Mouse (Mus musculus) cerebellum, adult 2 months (tissue): ENCODE measurements around the gene Cltrn. TPM values are rescaled to one million over a fixed set of nuclear protein-coding genes. Genes with fewer than 3 reads are reported as not detected.

ENCODE experiments used
- DNase-seq, 2 experiments: peaks; one replicate each; pipeline ENCODE4 v3.0.0; 2021
- H3K27ac ChIP-seq: fragments of 200-500 bp; 2 replicates; pipeline ENCODE4 v1.5.1; 2012; ENCODE audit warnings: low read length, control low read depth, inconsistent platforms; ENCODE audit not compliant: insufficient read depth
- H3K27me3 ChIP-seq: fragments of 200-500 bp; 2 replicates; pipeline ENCODE4 v1.6.1; 2012; ENCODE audit warnings: inconsistent platforms, mild to moderate bottlenecking, low read length, moderate library complexity; ENCODE audit not compliant: control insufficient read depth, insufficient read depth
- H3K4me1 ChIP-seq: fragments of 200-500 bp; 2 replicates; pipeline ENCODE4 v1.6.1; 2011; ENCODE audit warnings: low read length; ENCODE audit not compliant: control insufficient read depth, insufficient read depth
- H3K4me3 ChIP-seq: fragments of 200-500 bp; replicated peaks from 2 replicates; pipeline ENCODE3; 2011; ENCODE audit warnings: mild to moderate bottlenecking, low read depth, low read length, control low read depth; ENCODE audit not compliant: insufficient read depth
- CTCF ChIP-seq: fragments of 200-500 bp; IDR thresholded peaks from 2 replicates; pipeline ENCODE4 v1.5.1; 2011; ENCODE audit warnings: low read depth, mild to moderate bottlenecking, control low read depth, low read length, moderate library complexity, borderline replicate concordance; ENCODE audit not compliant: insufficient read depth
- POLR2A ChIP-seq: fragments of 200-500 bp; IDR thresholded peaks from 2 replicates; pipeline ENCODE4 v1.6.1; 2011; ENCODE audit warnings: low read length, control low read depth, borderline replicate concordance; ENCODE audit not compliant: insufficient read depth
- WGBS: fragments of 180-500 bp; shearing (Covaris S2); methylation state at CpG from one replicate; pipeline ENCODE4 v1.1.7; 2018; 5-methylcytosine and 5-hydroxymethylcytosine counted together
- polyA plus RNA-seq: library from polyadenylated mRNA; depleted of rRNA; stranded (reverse); fragments of >200 nt; gene quantifications from 2 replicates; pipeline ENCODE4 v1.2.3, GENCODE M21; 2012; rRNA removed

Gene Cltrn
- 0.22 and 0.23 TPM in 2 replicates for polyA plus RNA-seq

DNA sequence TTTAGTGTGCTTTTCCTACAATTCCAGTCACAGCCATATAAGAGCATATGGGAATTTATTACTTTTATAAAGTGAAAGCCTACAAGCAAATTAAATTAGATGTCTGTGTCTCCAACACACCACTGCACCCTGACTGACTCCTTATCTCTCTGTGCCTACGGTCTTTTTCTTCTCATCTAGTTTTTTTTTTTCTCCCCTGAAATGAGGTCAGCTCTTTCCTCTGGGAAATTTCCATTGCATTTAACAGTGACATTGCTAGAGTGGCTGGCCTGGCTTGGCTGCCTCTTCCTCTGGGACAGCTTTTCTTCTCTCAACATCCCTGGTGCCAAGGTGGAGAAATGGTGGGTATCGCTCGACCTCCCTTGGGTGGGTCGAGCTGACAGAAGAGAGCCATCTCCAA lies at the start of gene Cltrn:
Cltrn (plus strand) TSS at position 249 of the 400 bp plus-strand sequence.
- no peaks in the 10 kb centered on the region for H3K27me3 ChIP-seq
- H3K4me1 ChIP-seq, result no peaks in the 10 kb centered on the region; the same call in 1 of the 2 replicates
- no peak within 1 kb of the TSS for H3K4me3 ChIP-seq
- 49% methylated on average over 4 of the region's 4 CpGs for WGBS
- peak; percentile 25 to 40 for DNase-seq
- TF ChIP-seq POLR2A, result no peak
- no peak for TF ChIP-seq CTCF
- H3K27ac ChIP-seq, result peak within 1 kb of the TSS; percentile 61; the same call in 1 of the 2 replicates

DNA sequence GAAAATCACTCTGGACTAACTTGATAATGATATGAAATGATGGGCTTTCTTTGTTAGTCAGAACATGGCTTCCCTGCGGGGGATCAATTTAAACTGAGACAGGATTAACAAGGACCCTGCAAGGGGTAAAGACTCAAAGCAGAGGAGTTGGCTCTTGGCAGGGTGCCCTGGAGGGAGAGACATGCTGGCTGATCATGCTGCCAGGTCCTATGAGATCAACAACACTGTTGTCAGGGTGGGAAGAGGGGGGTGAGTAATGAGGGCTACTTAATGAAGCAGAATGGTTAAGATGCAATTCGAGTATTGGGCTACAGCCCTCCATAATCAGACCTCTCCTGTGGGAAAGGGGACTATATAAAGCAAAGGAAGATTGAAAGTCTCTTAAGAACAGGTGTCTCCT lies 49.7 kb upstream of the Cltrn start:
- Histone ChIP-seq H3K4me3 (no peak overlapping the region), H3K4me1 (no peaks in the 10 kb centered on the region), H3K27ac (no peak overlapping the region), H3K27me3 (no peaks in the 10 kb centered on the region)
- 12% methylated on average over 2 of the region's 2 CpGs for WGBS
- DNase-seq, result no peak
- no peak for TF ChIP-seq CTCF
- no peak for TF ChIP-seq POLR2A

DNA sequence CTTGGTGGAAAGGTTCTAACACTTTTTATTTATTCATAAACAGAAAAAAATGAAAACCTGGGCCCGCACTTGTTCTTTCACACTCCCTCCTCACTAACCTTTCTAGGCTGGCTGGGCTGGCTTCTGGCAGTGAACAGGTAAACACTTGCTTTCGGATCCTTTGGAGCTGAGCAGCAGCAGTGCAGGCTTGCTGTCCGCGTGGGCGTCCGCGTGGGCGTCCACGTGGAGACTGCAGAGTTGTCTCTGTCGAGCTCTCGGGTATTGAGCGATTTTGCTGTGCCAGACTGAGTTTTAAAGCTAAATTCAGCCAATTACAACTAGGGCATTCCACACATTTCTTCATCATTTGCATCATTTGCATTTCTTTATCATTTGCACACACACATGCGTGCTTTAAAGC lies 46.6 kb upstream of the Cltrn start:
- Histone ChIP-seq H3K4me3 (no peak overlapping the region), H3K27me3 (no peaks in the 10 kb centered on the region), H3K27ac (no peak overlapping the region), H3K4me1 (no peaks in the 10 kb centered on the region)
- no peak for DNase-seq
- WGBS, result 63% methylated on average over 13 of the region's 13 CpGs
- TF ChIP-seq POLR2A (no peak), CTCF (no peak)

DNA sequence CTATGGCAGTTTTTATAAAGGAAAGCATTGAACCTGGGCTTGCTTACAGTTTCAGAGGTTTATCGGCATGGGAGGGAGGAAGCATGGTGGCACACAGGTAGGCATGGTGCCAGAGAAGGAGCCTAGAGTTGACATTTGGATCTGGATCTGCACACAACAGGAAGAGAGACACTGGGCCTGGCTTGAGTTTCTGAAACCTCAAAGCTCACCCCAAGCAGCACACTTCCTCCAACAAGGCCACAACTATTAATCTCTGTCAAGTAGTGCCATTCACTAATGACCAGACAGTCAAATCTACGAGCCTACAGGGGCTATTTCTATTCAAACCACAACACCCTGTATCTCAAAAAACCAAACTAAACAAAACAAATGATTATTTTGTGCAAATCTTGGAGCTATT lies 41.9 kb upstream of the Cltrn start:
- Histone ChIP-seq H3K27ac (no peak overlapping the region), H3K4me1 (no peaks in the 10 kb centered on the region), H3K4me3 (no peak overlapping the region), H3K27me3 (no peaks in the 10 kb centered on the region)
- WGBS, result 87% methylated on average over 2 of the region's 2 CpGs
- no peak for TF ChIP-seq CTCF
- no peak for TF ChIP-seq POLR2A
- DNase-seq, result no peak

DNA sequence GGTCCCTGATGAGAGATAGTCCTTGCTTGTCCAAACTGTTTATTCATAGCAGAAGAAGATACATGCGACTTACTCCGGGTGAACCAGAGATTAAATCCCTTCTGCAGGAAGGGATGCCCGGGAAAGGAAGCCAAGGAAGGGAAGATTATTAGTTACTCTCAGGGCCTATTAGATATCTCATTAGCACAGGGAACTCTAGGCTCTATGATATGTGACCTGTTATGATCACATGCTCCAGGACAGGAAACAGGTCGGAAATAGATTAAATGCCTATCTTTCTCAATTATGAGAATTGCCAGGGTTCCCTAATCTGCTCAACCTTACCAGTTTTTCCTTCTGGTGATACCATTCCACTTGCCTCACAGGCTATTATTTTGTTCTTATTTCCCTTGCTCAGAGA lies 32.9 kb upstream of the Cltrn start:
- Histone ChIP-seq H3K4me1 (no peaks in the 10 kb centered on the region), H3K27ac (no peak overlapping the region)
- TF ChIP-seq CTCF, result no peak
- no peak for TF ChIP-seq POLR2A

DNA sequence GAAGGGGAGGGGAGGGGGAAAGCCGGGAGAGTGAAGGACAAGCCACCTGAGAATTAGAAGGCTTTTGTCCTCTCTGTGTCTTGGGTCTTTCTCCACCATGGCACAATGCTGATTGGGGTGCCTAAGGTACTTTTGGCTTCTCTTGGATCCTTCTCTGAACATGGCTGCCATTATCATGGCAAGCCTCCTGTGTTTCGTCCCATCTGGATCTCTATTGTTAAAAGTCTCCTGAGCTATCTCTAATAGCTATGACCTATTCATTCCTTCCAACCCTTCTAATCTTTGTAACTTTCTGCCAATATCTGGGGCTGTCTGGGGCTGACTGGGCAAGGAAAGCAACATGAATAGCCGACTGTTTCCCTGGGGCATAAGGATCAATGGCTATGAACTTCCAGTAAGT lies 30.1 kb upstream of the Cltrn start:
- Histone ChIP-seq H3K27me3 (no peaks in the 10 kb centered on the region), H3K27ac (no peak overlapping the region), H3K4me3 (no peak overlapping the region), H3K4me1 (no peaks in the 10 kb centered on the region)
- WGBS, result 77% methylated on average over 3 of the region's 3 CpGs
- TF ChIP-seq POLR2A (no peak), CTCF (no peak)
- no peak for DNase-seq

More for the DNA sequence above, 32.9 kb upstream of the Cltrn start:
- no peak for DNase-seq
- H3K4me3 ChIP-seq, result no peak overlapping the region
- WGBS, result 87% methylated on average over 4 of the region's 4 CpGs
- H3K27me3 ChIP-seq, result no peaks in the 10 kb centered on the region

DNA sequence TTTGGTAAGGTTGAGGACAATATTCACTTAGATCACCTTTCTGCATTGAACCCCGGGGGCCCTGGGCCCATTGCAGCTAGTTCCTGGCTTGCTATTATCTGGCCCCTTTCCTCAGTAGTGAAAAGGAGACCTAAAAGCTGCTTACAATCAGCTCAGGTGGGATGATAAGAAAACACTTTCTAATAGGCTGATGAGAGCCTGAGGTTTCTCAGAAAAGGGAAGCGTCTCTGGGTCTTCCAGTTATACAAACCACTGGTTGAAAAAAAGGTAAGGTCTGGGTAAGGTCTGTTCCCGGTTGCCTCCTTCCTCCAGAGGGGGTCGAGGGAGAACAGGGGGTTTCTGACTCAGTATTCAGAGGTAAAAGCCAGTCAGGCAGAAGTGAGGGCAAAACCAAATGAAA lies 29.6 kb upstream of the Cltrn start:
- Histone ChIP-seq H3K4me3 (no peak overlapping the region), H3K4me1 (no peaks in the 10 kb centered on the region), H3K27ac (no peak overlapping the region), H3K27me3 (no peaks in the 10 kb centered on the region)
- no peak for DNase-seq
- TF ChIP-seq POLR2A (no peak), CTCF (no peak)
- WGBS, result 62% methylated on average over 4 of the region's 4 CpGs

DNA sequence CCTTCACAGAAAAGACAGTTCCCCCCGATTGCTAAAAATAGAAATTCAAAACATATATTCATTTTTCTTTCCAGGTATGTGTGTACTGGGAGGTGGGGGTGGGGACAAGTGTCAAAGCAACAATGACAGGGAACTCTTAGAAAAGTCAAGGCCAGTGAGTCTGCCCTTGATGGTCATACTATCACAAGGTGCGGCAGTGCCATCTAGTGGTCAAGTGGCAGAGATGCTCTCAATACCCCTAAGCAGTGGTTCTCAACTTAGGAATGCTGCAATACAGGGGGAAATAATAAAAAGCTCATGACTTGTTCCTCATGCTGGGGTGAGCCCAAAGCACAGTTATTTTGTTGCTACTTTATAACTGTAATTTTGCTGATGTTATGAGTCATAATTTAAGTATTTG lies 22.4 kb upstream of the Cltrn start:
- H3K4me3 ChIP-seq, result no peak overlapping the region
- no peak for TF ChIP-seq POLR2A
- TF ChIP-seq CTCF, result peak; percentile 70
- 9% methylated on average over 2 of the region's 2 CpGs for WGBS
- no peak overlapping the region for H3K27ac ChIP-seq
- H3K27me3 ChIP-seq, result no peaks in the 10 kb centered on the region
- DNase-seq, result peak; percentile 45 to 47
- H3K4me1 ChIP-seq, result no peaks in the 10 kb centered on the region
